Mouse (Mus musculus): Measurements from ENCODE around the gene Gm20792. TPM values are rescaled to one million over a fixed set of nuclear protein-coding genes. Genes with fewer than 3 reads are reported as not detected.
"Not testable (repeated sequence)": the region's sequence is repeated elsewhere in the genome, so short reads cannot be mapped to it uniquely, and the experiment has no call there.

Gene Gm20792
- polyA plus RNA-seq (2012; rRNA removed), result not detected in 2 replicates

DNA sequence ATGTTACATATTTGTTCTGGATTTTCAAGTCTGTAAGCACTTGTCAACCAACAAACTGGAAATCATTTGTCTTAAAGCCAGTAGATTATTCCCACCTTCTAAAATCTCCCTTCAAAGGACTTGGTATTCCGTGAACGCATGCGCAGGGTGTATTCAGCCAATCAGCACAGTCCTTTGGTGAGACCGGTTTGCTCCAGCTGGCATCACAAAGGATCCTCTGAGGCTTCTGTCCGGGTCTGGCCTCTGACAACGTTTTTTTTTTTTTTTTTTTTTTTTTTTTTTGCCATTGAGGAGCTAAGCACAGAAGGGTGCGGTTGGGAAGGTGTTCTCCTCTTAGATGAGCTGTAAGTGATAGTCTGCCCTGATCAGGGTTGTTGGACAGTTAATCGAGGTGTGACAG is at the start of gene Gm20792:
Gene Gm20792 (plus strand): TSS at position 301 of the 400 bp plus-strand sequence.
- H3K4me3 ChIP-seq (replicated peaks; ENCODE audit: extremely low read depth, low read depth, low read length); H3K4me1 ChIP-seq (ENCODE audit: control insufficient read depth, insufficient read depth, low read length); DNase-seq: not testable (repeated sequence)
- no CpG with 5 or more reads among the region's 8 CpGs for WGBS
